Mouse (Mus musculus): ENCODE data around the gene L3hypdh.

- TF ChIP-seq CTCF (IDR thresholded peaks at IDR 0.05; ENCODE audit: insufficient read depth, low read length) (no peak), POLR2A (IDR thresholded peaks at IDR 0.05; ENCODE audit: borderline replicate concordance, extremely low read depth, low read depth, low read length) (no peak)
Measured at GRCm38 (mm10) chr12:72089802-72090201, 4.6 kb upstream of the L3hypdh start.

Measured in lung, adult 2 months (tissue).